Mouse (Mus musculus) limb, embryonic 14.5 days (tissue): ENCODE data around the gene Aknad1. TPM values are rescaled to one million over a fixed set of nuclear protein-coding genes. Genes with fewer than 3 reads are reported as not detected.

Source experiments
- ATAC-seq: fragments of 200-750 bp; cut with Nextera tagmentation; 2 replicates; pipeline ENCODE4 v1.8.0; 2017; ENCODE audit warnings: low read depth, moderate number of reproducible peaks, moderate TSS enrichment; ENCODE audit not compliant: low FRiP score
- DNase-seq: peaks from one replicate; pipeline ENCODE4 v3.0.0-alpha.2; 2015; ENCODE audit warnings: low spot score
- H3K27ac ChIP-seq: fragments of 300-500 bp; sonication (generic); replicated peaks from 2 replicates; pipeline ENCODE4 v1.5.1; 2014; ENCODE audit warnings: low read depth, mild to moderate bottlenecking, low read length, moderate library complexity, mixed read lengths
- H3K27me3 ChIP-seq: fragments of 300-500 bp; sonication (generic); 2 replicates; pipeline ENCODE4 v1.6.1; 2014; ENCODE audit warnings: low read length, mixed read lengths; ENCODE audit not compliant: control insufficient read depth, insufficient read depth
- H3K36me3 ChIP-seq: fragments of 300-500 bp; sonication (generic); 2 replicates; pipeline ENCODE4 v1.6.1; 2014; ENCODE audit warnings: mild to moderate bottlenecking, low read length, moderate library complexity, mixed read lengths; ENCODE audit not compliant: control insufficient read depth, insufficient read depth
- H3K4me1 ChIP-seq: fragments of 300-500 bp; sonication (generic); 2 replicates; pipeline ENCODE4 v1.6.1; 2014; ENCODE audit warnings: antibody characterized with exemption, low read length, mixed read lengths; ENCODE audit not compliant: control insufficient read depth, insufficient read depth
- H3K4me2 ChIP-seq: fragments of 300-500 bp; sonication (generic); replicated peaks from 2 replicates; pipeline ENCODE4 v1.6.1; 2014; ENCODE audit warnings: low read depth, mild to moderate bottlenecking, low read length, moderate library complexity; ENCODE audit not compliant: severe bottlenecking
- H3K4me3 ChIP-seq: fragments of 300-500 bp; sonication (generic); replicated peaks from 2 replicates; pipeline ENCODE4 v1.5.1; 2014; ENCODE audit warnings: low read length
- H3K9ac ChIP-seq: fragments of 300-500 bp; sonication (generic); 2 replicates; pipeline ENCODE4 v1.6.1; 2014; ENCODE audit warnings: mild to moderate bottlenecking, low read depth, low read length, moderate library complexity; ENCODE audit not compliant: severe bottlenecking
- H3K9me3 ChIP-seq: fragments of 300-500 bp; sonication (generic); 2 replicates; pipeline ENCODE4 v1.6.1; 2016; ENCODE audit warnings: low read length; ENCODE audit not compliant: control insufficient read depth
- POLR2A ChIP-seq: fragments of 200-500 bp; IDR thresholded peaks from 2 replicates; pipeline ENCODE4 v1.8.0; 2012; ENCODE audit warnings: inconsistent platforms, mild to moderate bottlenecking, moderate library complexity, borderline replicate concordance; ENCODE audit not compliant: insufficient read depth, insufficient read length; ENCODE audit errors: extremely low read depth
- WGBS: fragments of 180-500 bp; shearing (Covaris S2); extraction: QIAGEN DNeasy Blood & Tissue Kit; methylation state at CpG from one replicate; pipeline ENCODE4 v1.1.7; 2014; 5-methylcytosine and 5-hydroxymethylcytosine counted together
- polyA plus RNA-seq, 2 experiments: library from polyadenylated mRNA; depleted of rRNA in 1 of 2; stranded (reverse) in 1 of 2; unstranded in 1 of 2; fragments of >200 nt; fragmentation: Nextera tagmentation in 1 of 2; extraction: Ambion mirVana in 1 of 2; gene quantifications; 2 replicates each; pipeline versions ENCODE4 v1.2.1 to v1.2.3; 2012 to 2014

Aknad1 gene
- polyA plus RNA-seq, 2 experiments = 2.2 to 3.6 TPM

DNA sequence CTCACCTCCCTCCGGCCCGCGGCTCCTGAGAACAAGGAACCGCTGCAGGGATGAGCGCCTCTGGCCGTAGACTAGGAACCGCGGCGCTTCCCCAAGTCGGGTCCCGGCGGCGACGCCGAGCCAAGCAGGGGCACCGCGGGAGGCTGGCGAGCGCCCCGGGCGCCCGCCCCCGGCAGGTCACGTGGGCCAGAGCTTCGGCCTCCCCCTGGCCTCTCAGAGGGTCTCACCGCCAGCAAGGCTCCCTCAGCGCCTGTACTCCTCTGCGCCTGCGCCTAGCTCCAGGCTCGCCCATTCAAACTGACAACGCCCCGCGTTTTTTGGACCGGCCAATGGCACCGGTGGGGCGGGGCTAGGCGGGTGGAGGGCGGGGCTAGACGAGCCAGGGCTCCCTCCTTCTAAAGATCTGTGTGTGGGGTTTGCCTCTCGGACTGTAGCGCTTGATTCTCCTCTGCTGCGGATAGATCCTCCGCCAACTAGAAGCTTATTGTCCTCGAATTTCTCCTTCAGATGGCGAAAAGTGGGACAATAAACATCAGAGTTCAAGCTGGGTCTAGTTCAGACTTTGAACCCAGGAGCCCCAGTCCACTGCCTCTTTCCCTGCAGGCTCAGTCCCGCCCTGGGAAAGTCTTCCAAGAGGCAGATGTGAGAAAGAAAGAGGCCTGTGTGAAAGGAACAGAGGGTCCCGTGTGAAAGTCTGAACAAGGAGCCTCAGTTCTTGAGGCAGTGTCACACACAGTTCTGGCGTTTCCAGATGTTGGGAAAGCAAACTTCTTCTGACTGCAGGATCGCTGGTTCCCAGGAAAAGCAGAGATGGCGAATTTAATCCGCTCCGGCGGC is 17.2 kb upstream of the Aknad1 start, which contains the start of gene Gpsm2:
Gpsm2 (minus strand) TSS at position 274 of the 837 bp plus-strand sequence.
- peak within 1 kb of the TSS; percentile 91 for H3K9ac ChIP-seq
- H3K36me3 ChIP-seq = no peaks in the 10 kb centered on the region
- ATAC-seq (peak; percentile 97), DNase-seq (peak; percentile 98)
- 5% methylated on average over 32 of the region's 53 CpGs for WGBS
- peak; percentile 76 for TF ChIP-seq POLR2A
- peak within 1 kb of the TSS; percentile 80 for H3K4me3 ChIP-seq
- H3K27me3 ChIP-seq = no peaks in the 10 kb centered on the region
- no peaks in the 10 kb centered on the region for H3K9me3 ChIP-seq
- H3K27ac ChIP-seq = peak within 1 kb of the TSS; percentile 96
- H3K4me1 ChIP-seq = peaks cover 19% of the 10 kb centered on the region
- peak within 1 kb of the TSS; percentile 57 for H3K4me2 ChIP-seq

DNA sequence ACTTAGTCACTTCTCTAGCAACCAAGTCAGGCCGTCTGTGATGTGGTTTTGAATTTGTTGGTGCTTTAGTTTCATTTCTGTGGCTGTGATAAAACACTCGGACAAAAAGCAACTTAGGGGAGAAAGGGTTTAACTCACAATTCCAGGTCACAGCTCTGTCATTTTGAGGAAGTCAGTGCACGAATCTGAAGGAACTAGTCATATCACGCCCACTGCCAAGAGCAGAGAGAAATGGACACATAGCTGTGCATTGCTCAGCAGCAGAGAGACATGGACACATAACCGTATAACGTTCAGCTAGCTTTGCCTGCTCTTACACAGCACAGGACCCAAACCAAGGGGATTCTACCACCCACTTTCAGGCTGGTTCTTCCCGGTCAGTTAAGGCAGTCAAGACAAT is 13.0 kb upstream of the Aknad1 start:
- ATAC-seq (no peak), DNase-seq (no peak)
- Histone ChIP-seq H3K9me3 (no peaks in the 10 kb centered on the region), H3K27me3 (no peaks in the 10 kb centered on the region), H3K9ac (no peak overlapping the region), H3K4me3 (no peak overlapping the region), H3K36me3 (no peaks in the 10 kb centered on the region), H3K4me2 (no peak overlapping the region), H3K4me1 (peaks cover 8% of the 10 kb centered on the region), H3K27ac (no peak overlapping the region)
- no peak for TF ChIP-seq POLR2A
- WGBS = 90% methylated on average over 7 of the region's 7 CpGs

DNA sequence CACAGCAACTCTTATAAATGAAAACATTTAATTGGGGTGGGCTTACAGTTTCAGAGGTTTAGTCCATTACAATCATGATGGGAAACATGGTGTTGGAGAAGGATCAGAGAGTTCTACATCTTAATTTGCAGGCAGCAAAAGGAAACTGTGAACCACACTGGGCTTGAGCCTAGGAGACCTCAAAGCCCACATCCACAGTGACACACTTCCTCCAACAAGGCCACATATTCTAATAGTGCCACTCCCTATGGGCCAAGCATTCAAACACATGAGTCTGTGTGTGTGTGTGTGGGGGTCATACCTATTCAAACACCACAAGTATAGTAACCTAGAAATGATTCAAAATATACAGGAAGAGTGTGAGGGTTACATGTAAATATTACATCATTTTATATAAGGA is 12.1 kb upstream of the Aknad1 start:
- Histone ChIP-seq H3K4me1 (peaks cover 8% of the 10 kb centered on the region), H3K27ac (no peak overlapping the region), H3K4me3 (no peak overlapping the region), H3K4me2 (no peak overlapping the region), H3K9me3 (no peaks in the 10 kb centered on the region), H3K36me3 (no peaks in the 10 kb centered on the region), H3K9ac (no peak overlapping the region), H3K27me3 (no peaks in the 10 kb centered on the region)
- DNase-seq (no peak), ATAC-seq (no peak)
- no peak for TF ChIP-seq POLR2A

DNA sequence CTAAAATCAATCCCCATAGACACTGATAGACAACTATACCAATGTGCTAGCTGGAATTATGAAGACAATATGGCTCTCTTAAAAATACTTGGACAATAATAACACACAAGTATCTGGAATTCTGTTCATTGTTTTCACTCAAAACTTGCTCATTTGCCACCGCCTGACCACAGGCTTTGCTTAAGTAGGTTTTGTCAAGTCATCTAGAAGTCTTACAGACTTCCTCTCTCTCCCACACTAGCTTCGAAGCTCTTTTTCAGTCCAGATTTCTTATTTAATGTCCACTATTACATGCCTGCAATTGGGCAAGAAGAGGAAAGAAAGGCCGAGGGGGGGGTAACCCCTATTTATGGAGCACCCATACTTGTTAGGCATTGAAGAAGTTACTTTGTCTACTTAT is 11.7 kb upstream of the Aknad1 start:
- no peak overlapping the region for H3K27ac ChIP-seq
- ATAC-seq (no peak), DNase-seq (no peak)
- H3K27me3 ChIP-seq = no peaks in the 10 kb centered on the region
- H3K4me2 ChIP-seq = no peak overlapping the region
- H3K9ac ChIP-seq = no peak overlapping the region
- WGBS = 88% methylated on average over 3 of the region's 3 CpGs
- peaks cover 8% of the 10 kb centered on the region for H3K4me1 ChIP-seq
- no peaks in the 10 kb centered on the region for H3K9me3 ChIP-seq
- no peaks in the 10 kb centered on the region for H3K36me3 ChIP-seq
- no peak overlapping the region for H3K4me3 ChIP-seq
- no peak for TF ChIP-seq POLR2A

DNA sequence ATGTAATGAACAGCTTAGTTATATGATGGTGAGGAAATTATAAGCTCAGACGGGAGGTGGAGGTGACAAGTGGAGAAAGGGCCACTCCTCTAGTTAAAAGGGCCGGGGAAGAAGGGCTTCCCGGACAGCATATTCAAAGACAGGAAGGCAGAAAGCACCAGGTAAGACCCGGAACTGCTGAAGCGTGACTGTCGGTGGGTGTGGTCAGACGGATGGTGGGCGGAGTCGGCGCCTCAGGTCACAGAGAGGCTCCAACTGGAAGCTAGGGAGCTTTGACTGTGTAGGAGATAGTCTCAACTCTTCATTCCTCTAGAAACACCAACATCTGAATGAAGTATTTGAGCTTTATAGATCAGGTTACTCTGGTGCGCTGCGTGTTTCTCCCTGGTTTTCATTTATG is 9.1 kb upstream of the Aknad1 start:
- Histone ChIP-seq H3K4me1 (peaks cover 10% of the 10 kb centered on the region; the same call in 1 of the 2 replicates), H3K27ac (no peak overlapping the region), H3K4me2 (no peak overlapping the region), H3K9ac (no peak overlapping the region), H3K4me3 (no peak overlapping the region), H3K9me3 (no peaks in the 10 kb centered on the region), H3K27me3 (no peaks in the 10 kb centered on the region), H3K36me3 (no peaks in the 10 kb centered on the region)
- WGBS = 31% methylated on average over 12 of the region's 12 CpGs
- no peak for DNase-seq
- no peak for ATAC-seq
- no peak for TF ChIP-seq POLR2A
